14 mouse cellular contexts compared by ENCODE assay signal in the genomic region with DNA sequence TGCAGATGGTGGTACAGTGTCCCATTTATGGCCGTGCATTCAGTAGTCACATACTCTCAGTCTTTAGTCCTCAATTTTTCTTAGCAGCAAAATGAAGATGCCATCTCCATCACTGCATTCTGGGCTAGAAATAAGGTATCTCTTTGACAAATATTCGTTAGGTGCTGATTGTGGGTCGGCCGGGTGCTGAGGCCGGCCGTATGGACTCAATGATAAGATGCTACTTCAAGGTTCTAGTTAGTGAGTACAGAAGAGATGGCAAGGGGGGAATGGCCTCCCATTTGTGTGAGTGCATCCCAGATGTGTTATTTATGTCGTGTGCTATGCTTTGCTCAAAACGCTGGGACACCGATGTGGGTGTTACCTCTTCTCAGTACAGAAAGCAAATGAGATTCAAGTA.
"Had no signal": no experiment of that assay in that cellular context is flagged by ENCODE, and none has a peak within 500 bp of the region (broad histone marks: within the 10 kb centered on the region; RNA-seq: fewer than 3 reads in every experiment).

No protein-coding gene starts in this region.

- H3K9ac ChIP-seq: lung, embryonic 14.5 days; midbrain, embryonic 13.5 days; midbrain, embryonic 15.5 days; neural tube, embryonic 12.5 days had no signal

- ATAC-seq: midbrain, embryonic 13.5 days; midbrain, embryonic 15.5 days had no signal

- H3K36me3 ChIP-seq: midbrain, embryonic 13.5 days; midbrain, embryonic 15.5 days; neural tube, embryonic 12.5 days had no signal

- H3K4me2 ChIP-seq: lung, embryonic 14.5 days; midbrain, embryonic 11.5 days; midbrain, embryonic 13.5 days; midbrain, embryonic 15.5 days; neural tube, embryonic 12.5 days had no signal

- H3K9me3 ChIP-seq: midbrain, embryonic 13.5 days; midbrain, embryonic 15.5 days; neural tube, embryonic 12.5 days had no signal

- H3K4me1 ChIP-seq: midbrain, embryonic 15.5 days; neural tube, embryonic 12.5 days had no signal

- H3K4me3 ChIP-seq: midbrain, embryonic 13.5 days; midbrain, embryonic 15.5 days; neural tube, embryonic 12.5 days had no signal

- H3K27ac ChIP-seq: midbrain, embryonic 13.5 days; midbrain, embryonic 15.5 days; neural tube, embryonic 12.5 days had no signal

- DNase-seq: lung, adult 18-20 months; lung, embryonic 14.5 days; lung, postnatal 10 days; lung, postnatal 4 days; right cerebral cortex, postnatal 14 days; right cerebral cortex, postnatal 4 days; spleen, adult 18-20 months; thymus, adult 18-20 months; thymus, postnatal 14 days; thymus, postnatal 36 days had no signal

- H3K27me3 ChIP-seq: midbrain, embryonic 13.5 days; midbrain, embryonic 15.5 days; neural tube, embryonic 12.5 days had no signal
